Mouse (Mus musculus): Measurements from ENCODE around the gene Spcs1.

DNA sequence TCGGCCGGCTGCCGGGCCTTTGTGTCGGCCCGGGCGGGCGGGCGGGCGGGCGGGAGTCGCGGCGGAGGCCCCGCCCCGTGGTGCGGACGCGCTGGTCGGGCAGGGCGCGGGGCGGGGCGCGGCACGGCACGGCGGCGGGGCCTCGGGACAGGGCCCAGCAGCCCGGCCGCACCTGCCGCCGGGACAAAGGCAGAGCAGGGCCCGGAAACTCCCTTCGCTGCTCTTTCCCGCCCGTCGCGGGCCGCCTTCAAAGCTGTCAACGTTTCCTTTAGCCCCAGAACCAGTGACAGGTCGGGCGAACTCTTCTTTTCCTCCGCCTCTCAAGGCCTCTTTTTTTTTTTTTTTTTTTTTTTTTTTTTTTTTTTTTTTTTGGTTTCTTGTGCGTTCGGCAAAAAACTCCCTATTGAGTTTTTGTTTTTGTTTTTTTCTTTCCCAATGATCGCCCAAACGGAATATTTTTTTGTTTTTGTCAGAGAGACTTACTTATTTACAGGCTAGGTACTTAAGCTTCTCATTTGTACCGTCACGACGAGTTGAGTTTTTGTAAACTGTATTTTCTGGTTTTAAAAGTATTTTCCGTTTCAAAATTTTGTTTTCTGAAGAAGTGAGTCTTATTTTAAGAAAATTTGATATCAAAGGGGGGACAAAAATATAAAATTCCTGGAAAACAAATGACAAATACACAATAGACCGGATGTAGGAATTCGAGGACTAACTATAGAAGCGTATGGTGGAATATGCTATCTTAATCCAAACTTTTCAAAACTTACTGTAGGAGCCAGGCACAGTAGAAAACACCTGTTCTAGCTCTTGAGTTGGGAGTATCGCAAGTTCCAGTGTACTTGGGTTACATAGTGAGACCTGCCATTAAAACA lies 18.1 kb upstream of the Spcs1 start:
- peak; percentile 11; the same call in 1 of the 2 replicates for TF ChIP-seq POLR2A (IDR thresholded peaks at IDR 0.05; ENCODE audit: insufficient read depth, low read depth, low read length)
- TF ChIP-seq CTCF (IDR thresholded peaks at IDR 0.05; ENCODE audit: insufficient read depth, low read depth, low read length), result no peak

All from olfactory bulb, adult 2 months (tissue).